8 mouse cellular contexts compared by ENCODE assay signal in genomic region chr11:96829403-96829812, GRCm38 (mm10). TPM values are rescaled to one million over a fixed set of nuclear protein-coding genes. Genes with fewer than 3 reads are reported as not detected.
DNase-seq lines count a peak whose midpoint lies in the region; ATAC-seq and TF ChIP-seq lines count a peak whose summit lies in the region.

No protein-coding gene starts in this region.

- H3K27ac ChIP-seq in heart, embryonic 14.5 days (replicated peaks in 1 of 2; ENCODE audit: control insufficient read depth in 1 of 2, insufficient read depth in 1 of 2, low read depth in 2 of 2, low read length in 2 of 2): peak overlapping the region; percentile 99
- H3K27ac ChIP-seq in lung, embryonic 15.5 days: peak overlapping the region; percentile 100

- H3K79me3 ChIP-seq in C2C12 (ENCODE audit: low read depth): peaks cover 45% of the 10 kb centered on the region

- peak overlapping the region; percentile 98 for H3K4me2 ChIP-seq in heart, embryonic 14.5 days (ENCODE audit: low read length)
- H3K4me2 ChIP-seq in lung, embryonic 15.5 days: peak overlapping the region; percentile 65

- ATAC-seq in erythroid progenitor cell, adult 5-6 weeks (replicated peaks; ENCODE audit: low FRiP score, poor library complexity, severe bottlenecking): peak; percentile 78
- ATAC-seq in heart, embryonic 14.5 days (ENCODE audit: insufficient number of reproducible peaks, insufficient read depth, low FRiP score, low read depth): peak; percentile 82
- peak; percentile 79 for ATAC-seq in lung, embryonic 15.5 days (ENCODE audit: borderline replicate concordance, extremely low read depth, low FRiP score, low TSS enrichment)
- ATAC-seq in neutrophil, adult 5-6 weeks (ENCODE audit: extremely low read depth, insufficient number of reproducible peaks, low FRiP score, poor library complexity, severe bottlenecking): peak; percentile 28; the same call in 1 of the 2 replicates

- TF ChIP-seq CTCF in C2C12 (IDR thresholded peaks at IDR 0.05; ENCODE audit: control insufficient read depth, insufficient read depth, insufficient read length): no peak

- DNase-seq in adrenal gland, adult 8-10 months: peak; percentile 87
- DNase-seq in kidney, postnatal 10 days: peak; percentile 94
- DNase-seq in thymus, postnatal 10 days (ENCODE audit: low spot score in 2 of 2): peak; percentile 58 to 66

- H3K79me2 ChIP-seq in C2C12 (ENCODE audit: control insufficient read depth, insufficient read depth): peaks cover 50% of the 10 kb centered on the region

- peaks cover 32 to 46% of the 10 kb centered on the region in 2 experiments for H3K4me1 ChIP-seq in heart, embryonic 14.5 days (ENCODE audit: control insufficient read depth in 2 of 2, insufficient read depth in 2 of 2, low read length in 2 of 2)
- H3K4me1 ChIP-seq in lung, embryonic 15.5 days: peaks cover 49% of the 10 kb centered on the region

- 1% methylated on average over 33 of the region's 33 CpGs for WGBS in heart, embryonic 14.5 days
- WGBS in lung, embryonic 15.5 days: under 1% methylated on average over 32 of the region's 33 CpGs

- no peaks in the 10 kb centered on the region for H3K9me3 ChIP-seq in heart, embryonic 14.5 days (ENCODE audit: control insufficient read depth, low read length)
- no peaks in the 10 kb centered on the region for H3K9me3 ChIP-seq in lung, embryonic 15.5 days

- H3K4me3 ChIP-seq in C2C12 (ENCODE audit: insufficient read depth, poor library complexity, severe bottlenecking): peak overlapping the region; percentile 78
- peak overlapping the region; percentile 67 to 79 for H3K4me3 ChIP-seq in heart, embryonic 14.5 days (ENCODE audit: control insufficient read depth in 1 of 2, insufficient read depth in 1 of 2, low read depth in 1 of 2, low read length in 2 of 2)
- H3K4me3 ChIP-seq in lung, embryonic 15.5 days: peak overlapping the region; percentile 84

- H3K36me3 ChIP-seq in C2C12 (ENCODE audit: control insufficient read depth, insufficient read depth): peaks cover 25% of the 10 kb centered on the region
- H3K36me3 ChIP-seq in heart, embryonic 14.5 days (ENCODE audit: control insufficient read depth, insufficient read depth, low read length): peaks cover 20% of the 10 kb centered on the region
- peaks cover 15% of the 10 kb centered on the region for H3K36me3 ChIP-seq in lung, embryonic 15.5 days

- H3ac ChIP-seq in C2C12 (ENCODE audit: control insufficient read depth, insufficient read length, low read depth): peak overlapping the region; percentile 93

- H3K9ac ChIP-seq in heart, embryonic 14.5 days (ENCODE audit: low read length): peak overlapping the region; percentile 92
- peak overlapping the region; percentile 90 for H3K9ac ChIP-seq in lung, embryonic 15.5 days

- no peaks in the 10 kb centered on the region for H3K27me3 ChIP-seq in C2C12 (ENCODE audit: control insufficient read depth, insufficient read depth, insufficient read length)
- no peaks in the 10 kb centered on the region for H3K27me3 ChIP-seq in heart, embryonic 14.5 days (ENCODE audit: control insufficient read depth, insufficient read depth, low read length)
- no peaks in the 10 kb centered on the region for H3K27me3 ChIP-seq in lung, embryonic 15.5 days

TF ChIP-seq in C2C12, 6 proteins besides CTCF, POLR2A, EP300 and RAD21:
- TF ChIP-seq CEBPB (IDR thresholded peaks at IDR 0.05; ENCODE audit: low read depth) (no peak), MAX (IDR thresholded peaks at IDR 0.05) (peak; percentile 37)

RNA-seq across cellular contexts. Expression of gene Nfe2l1, which starts 0.4 kb away (rescaled TPM):
- 89.3 TPM for polyA plus RNA-seq in C2C12 (2012; fragmentation: generic; extraction: Trizol)
- 100 to 1,000 TPM; 460 to 743 (median 603) TPM for total RNA-seq in adrenal gland, adult 8-10 months (2022)
- total RNA-seq in erythroid progenitor cell, adult 5-6 weeks (2015; ENCODE audit: low replicate concordance): 34.4 and 34.6 TPM in 2 replicates
- total RNA-seq in erythroid progenitor cell, adult 5-6 weeks (2017; ENCODE audit: low replicate concordance): 34.8 and 37.4 TPM in 2 replicates
- 49.7 and 55.1 TPM in 2 replicates for polyA plus RNA-seq in heart, embryonic 14.5 days (2014; fragmentation: Nextera tagmentation; extraction: Ambion mirVana)
- polyA plus RNA-seq in lung, embryonic 15.5 days (2015; fragmentation: Nextera tagmentation; extraction: Ambion mirVana): 62.5 and 65.0 TPM in 2 replicates
- 48.5 and 53.8 TPM in 2 replicates for total RNA-seq in neutrophil, adult 5-6 weeks (2017)

RNA-seq across cellular contexts. Expression of gene Copz2, which starts 20.3 kb away (rescaled TPM):
- 29.0 TPM for polyA plus RNA-seq in C2C12 (2012; fragmentation: generic; extraction: Trizol)
- 10 to 100 TPM; 60.6 to 73.0 (median 64.0) TPM for total RNA-seq in adrenal gland, adult 8-10 months (2022)
- not detected in 2 replicates for total RNA-seq in erythroid progenitor cell, adult 5-6 weeks (2015; ENCODE audit: low replicate concordance)
- total RNA-seq in erythroid progenitor cell, adult 5-6 weeks (2017; ENCODE audit: low replicate concordance): not detected in 2 replicates
- 134 and 141 TPM in 2 replicates for polyA plus RNA-seq in heart, embryonic 14.5 days (2014; fragmentation: Nextera tagmentation; extraction: Ambion mirVana)
- polyA plus RNA-seq in lung, embryonic 15.5 days (2015; fragmentation: Nextera tagmentation; extraction: Ambion mirVana): 134 and 138 TPM in 2 replicates
- total RNA-seq in neutrophil, adult 5-6 weeks (2017): not detected in 2 replicates

RNA-seq across cellular contexts. Expression of gene Cbx1, which starts 40.5 kb away (rescaled TPM):
- 43.8 TPM for polyA plus RNA-seq in C2C12 (2012; fragmentation: generic; extraction: Trizol)
- 10 to 100 TPM; 63.6 to 80.2 (median 78.0) TPM for total RNA-seq in adrenal gland, adult 8-10 months (2022)
- total RNA-seq in erythroid progenitor cell, adult 5-6 weeks (2015; ENCODE audit: low replicate concordance): 41.5 and 60.9 TPM in 2 replicates
- total RNA-seq in erythroid progenitor cell, adult 5-6 weeks (2017; ENCODE audit: low replicate concordance): 60.8 and 75.6 TPM in 2 replicates
- 41.1 and 44.2 TPM in 2 replicates for polyA plus RNA-seq in heart, embryonic 14.5 days (2014; fragmentation: Nextera tagmentation; extraction: Ambion mirVana)
- polyA plus RNA-seq in lung, embryonic 15.5 days (2015; fragmentation: Nextera tagmentation; extraction: Ambion mirVana): 114 and 121 TPM in 2 replicates
- 50.9 and 58.0 TPM in 2 replicates for total RNA-seq in neutrophil, adult 5-6 weeks (2017)

RNA-seq across cellular contexts. Expression of gene Snx11, which starts 52.0 kb away (rescaled TPM):
- 17.6 TPM for polyA plus RNA-seq in C2C12 (2012; fragmentation: generic; extraction: Trizol)
- 10 to 100 TPM; 28.7 to 59.2 (median 36.3) TPM for total RNA-seq in adrenal gland, adult 8-10 months (2022)
- 14.4 and 31.9 TPM in 2 replicates for total RNA-seq in erythroid progenitor cell, adult 5-6 weeks (2015; ENCODE audit: low replicate concordance)
- total RNA-seq in erythroid progenitor cell, adult 5-6 weeks (2017; ENCODE audit: low replicate concordance): 36.2 and 49.7 TPM in 2 replicates
- polyA plus RNA-seq in heart, embryonic 14.5 days (2014; fragmentation: Nextera tagmentation; extraction: Ambion mirVana): 4.3 and 6.1 TPM in 2 replicates
- polyA plus RNA-seq in lung, embryonic 15.5 days (2015; fragmentation: Nextera tagmentation; extraction: Ambion mirVana): 20.0 and 20.3 TPM in 2 replicates
- total RNA-seq in neutrophil, adult 5-6 weeks (2017): 66.2 and 79.5 TPM in 2 replicates

Comparison
In these comparisons a context has a peak if more than half of its experiments do, and no peak if none do; other contexts are left out.
1. Peak in every context shown above with its lines: DNase-seq, ATAC-seq, H3K4me3 ChIP-seq and H3K27ac ChIP-seq.
2. ATAC-seq: peak in every context shown above with its lines; median percentile 82 in heart, embryonic 14.5 days; 79 in lung, embryonic 15.5 days; 78 in erythroid progenitor cell, adult 5-6 weeks; 28 in neutrophil, adult 5-6 weeks.
3. RNA of gene Copz2, which starts 20.3 kb away (total RNA-seq): 60.6 to 73.0 TPM in adrenal gland, adult 8-10 months; not detected in erythroid progenitor cell, adult 5-6 weeks and not detected in neutrophil, adult 5-6 weeks; every median in the first group is over 10 times any median in the second.